Mouse (Mus musculus) lung, postnatal 36 days (tissue): ENCODE measurements at regions not wholly inside any gene's neighbourhood (a gene's known extent, or its start where the extent isn't known, plus 50 kb on each side); places are given as distances from the start of the nearest gene placed in this dataset.

Source experiments
- DNase-seq: peaks from one replicate; pipeline ENCODE4 v3.0.0; 2022; ENCODE audit warnings: mixed read lengths

DNA sequence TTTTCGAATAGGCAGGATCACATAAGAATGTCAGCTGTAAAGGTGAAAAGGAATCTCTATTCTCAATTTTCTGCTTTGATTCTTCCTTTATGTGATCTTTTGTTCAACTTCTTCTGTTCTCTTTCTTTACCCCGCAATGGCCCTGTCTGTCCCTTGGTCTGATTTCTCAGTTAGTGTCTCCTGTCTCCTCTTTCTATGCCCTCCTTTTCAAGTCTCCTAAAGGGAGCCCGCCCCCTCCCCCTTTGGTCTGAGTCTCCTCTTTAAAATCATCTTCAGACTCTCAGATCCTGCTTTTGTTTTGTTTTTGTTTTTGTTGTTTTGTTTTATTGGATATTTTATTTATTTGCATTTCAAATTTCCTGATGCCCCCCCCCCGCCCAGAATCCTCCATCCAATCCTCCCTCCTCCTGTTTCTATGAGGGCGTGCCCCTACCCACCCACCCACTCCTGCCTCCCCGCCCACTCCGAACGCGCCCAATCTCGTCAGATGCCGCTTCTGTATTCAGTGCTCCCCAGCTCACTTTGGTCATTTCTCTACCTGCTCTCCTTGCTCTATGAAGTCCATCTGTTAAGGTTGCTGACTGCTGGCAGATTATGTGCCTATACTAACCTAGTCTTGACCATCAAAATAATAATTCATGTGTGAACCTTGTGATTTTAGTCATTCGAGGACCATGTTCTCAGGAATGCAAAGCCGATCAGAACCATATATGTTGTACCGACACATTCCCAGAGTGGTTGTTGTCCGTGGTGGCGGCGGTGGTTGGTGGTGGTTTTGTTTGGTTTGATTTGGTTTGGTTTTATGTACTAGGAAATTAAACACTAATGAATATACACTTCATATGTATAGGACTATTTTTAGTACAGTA, 487.9 kb upstream of the Adam24 start:
- no peak for DNase-seq

DNA sequence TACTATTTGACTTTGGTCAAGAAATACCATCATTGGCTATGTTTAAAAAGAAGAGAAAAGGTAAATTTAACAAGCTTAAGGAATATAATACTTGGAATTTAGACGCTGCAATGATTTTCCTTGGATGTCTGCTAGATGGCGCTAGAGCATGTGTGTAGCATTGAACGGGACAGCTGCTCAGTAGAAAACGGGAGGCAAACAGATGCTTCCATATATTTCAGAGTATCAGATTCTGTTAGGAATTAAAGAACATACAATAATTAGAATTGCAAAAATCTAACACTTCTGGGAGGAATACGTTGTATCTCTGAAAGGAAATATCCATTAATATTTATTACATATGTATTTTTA, 487.3 kb upstream of the Adam24 start:
- peak; percentile 55 for DNase-seq

DNA sequence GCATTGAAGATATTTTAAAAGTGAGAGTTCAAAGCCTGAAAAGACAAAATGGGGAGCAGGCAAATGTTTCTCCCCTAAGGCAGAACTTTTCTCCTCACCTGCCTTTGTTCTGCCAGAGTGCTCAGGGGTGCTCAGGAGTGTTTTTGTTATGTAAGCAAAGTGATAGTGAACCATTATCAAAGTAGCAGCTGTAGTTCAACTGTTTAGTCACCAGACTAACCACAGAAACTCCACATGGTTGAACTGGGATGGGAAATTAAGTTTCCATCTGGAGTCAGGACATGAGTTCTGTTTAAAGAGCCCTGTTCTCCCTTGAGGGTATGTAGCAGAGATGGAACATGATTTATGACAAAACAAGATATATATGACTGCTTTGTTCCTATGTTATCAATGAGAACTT, 482.6 kb upstream of the Adam24 start:
- no peak for DNase-seq

DNA sequence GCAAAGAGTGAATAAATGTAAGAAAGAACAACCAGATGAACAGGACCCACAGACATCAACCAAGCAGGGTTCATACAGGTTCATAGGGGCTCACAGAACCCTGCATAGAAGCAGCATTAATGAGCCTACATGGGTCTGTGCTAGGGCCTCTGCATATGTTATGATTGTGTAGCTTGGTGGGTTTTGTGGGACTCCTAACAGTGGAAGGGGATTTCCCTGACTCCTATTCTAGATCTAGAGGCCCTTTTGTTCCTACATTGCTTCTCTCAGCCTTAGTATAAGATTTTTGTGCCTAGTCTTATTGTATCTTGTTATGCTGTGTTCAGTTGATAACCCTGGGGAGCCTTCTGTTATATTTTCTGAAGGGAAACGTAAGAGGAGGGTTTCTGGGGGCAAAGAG, 481.7 kb upstream of the Adam24 start:
- DNase-seq = no peak

DNA sequence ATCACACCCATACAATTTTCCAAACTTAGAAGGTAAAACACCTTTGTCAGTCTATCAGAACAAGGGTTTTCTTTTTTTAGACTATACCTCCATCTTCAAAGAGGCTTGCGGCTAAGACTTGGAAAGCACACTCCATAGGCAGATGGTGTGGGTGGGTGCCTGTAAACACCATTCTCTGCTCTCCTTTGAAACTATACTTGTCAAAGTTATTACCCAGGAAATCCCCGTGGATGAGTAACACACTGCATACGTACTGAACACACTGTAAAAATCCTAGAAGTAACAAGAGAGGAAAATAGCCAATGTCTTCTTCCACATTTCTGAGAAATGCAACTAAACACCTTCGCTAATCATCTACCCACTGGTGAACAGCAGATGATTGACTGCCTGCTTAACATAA, 464.0 kb upstream of the Adam24 start:
- DNase-seq = no peak

DNA sequence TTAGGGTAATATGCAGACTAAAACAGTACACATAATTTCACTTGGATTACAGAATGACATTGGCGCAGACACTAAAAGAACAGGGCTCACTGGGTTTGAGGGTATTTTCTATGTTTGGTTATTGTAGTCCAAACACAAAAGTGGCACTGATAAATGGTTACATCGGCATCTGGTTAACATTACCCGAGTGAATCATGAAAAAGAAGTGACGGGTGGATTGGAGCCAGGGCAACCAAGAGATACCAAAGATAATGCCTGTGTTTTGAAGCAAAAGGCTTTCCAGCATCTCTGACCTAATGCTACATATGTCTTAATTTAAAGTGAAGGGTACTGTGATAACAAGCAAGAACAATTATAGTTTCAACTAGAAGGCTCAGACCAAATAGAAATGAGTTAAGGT, 451.4 kb upstream of the Adam24 start:
- DNase-seq = no peak

DNA sequence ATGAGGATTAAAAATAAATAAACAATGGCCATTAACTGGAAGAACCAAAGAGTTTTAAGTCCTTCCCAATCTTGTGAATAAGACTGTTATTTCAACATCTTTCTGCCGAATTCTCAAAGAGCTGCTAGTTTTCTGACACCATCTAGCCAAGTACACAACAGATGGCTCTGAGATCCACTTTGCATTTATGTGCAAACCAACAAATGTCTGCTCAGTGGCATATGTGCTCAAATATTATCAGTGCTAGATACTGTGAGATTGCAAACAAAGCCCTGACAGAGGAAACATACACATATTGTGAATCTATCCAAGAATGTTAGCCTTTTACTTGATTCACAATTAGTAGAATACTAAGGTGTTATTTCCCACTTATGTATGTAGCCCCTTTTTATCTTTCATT, 447.6 kb upstream of the Adam24 start:
- DNase-seq = no peak
